Mouse (Mus musculus) heart, adult 2 months (tissue): ENCODE results near the gene Vti1a. TPM values are rescaled to one million over a fixed set of nuclear protein-coding genes. Genes with fewer than 3 reads are reported as not detected.
A peak's percentile ranks its signal among the peaks of the same experiment; 100 is the strongest.

ENCODE experiments used
- DNase-seq, 2 experiments: peaks; one replicate each; pipeline ENCODE4 v3.0.0; 2021
- H3K27ac ChIP-seq: fragments of 200-600 bp; 2 replicates; pipeline ENCODE4 v1.8.1; 2022
- H3K27me3 ChIP-seq: fragments of 200-500 bp; 2 replicates; pipeline ENCODE4 v1.6.1; 2012; ENCODE audit warnings: mild to moderate bottlenecking, low read length, inconsistent platforms, mixed read lengths; ENCODE audit not compliant: control insufficient read depth, insufficient read depth
- H3K36me3 ChIP-seq: fragments of 200-500 bp; 2 replicates; pipeline ENCODE4 v1.6.1; 2012; ENCODE audit warnings: low read length, inconsistent platforms; ENCODE audit not compliant: control insufficient read depth, insufficient read depth
- H3K4me1 ChIP-seq: fragments of 200-500 bp; 2 replicates; pipeline ENCODE4 v1.6.1; 2011; ENCODE audit warnings: low read length; ENCODE audit not compliant: control insufficient read depth, insufficient read depth
- H3K4me3 ChIP-seq: fragments of 200-600 bp; 2 replicates; pipeline ENCODE4 v1.8.1; 2022
- H3K79me2 ChIP-seq: fragments of 200-500 bp; replicated peaks from 2 replicates; pipeline ENCODE4 v1.6.1; 2012; ENCODE audit warnings: mild to moderate bottlenecking, inconsistent platforms, low read length, moderate library complexity, mixed read lengths; ENCODE audit not compliant: control insufficient read depth, insufficient read depth
- H3K9ac ChIP-seq: fragments of 200-500 bp; 2 replicates; pipeline ENCODE4 v1.6.1; 2012; ENCODE audit warnings: low read depth, mild to moderate bottlenecking, control low read depth, inconsistent platforms, low read length, mixed read lengths
- CTCF ChIP-seq: fragments of 200-600 bp; IDR thresholded peaks from 2 replicates; pipeline ENCODE4 v1.8.1; 2022; ENCODE audit warnings: antibody characterized with exemption, mild to moderate bottlenecking, moderate library complexity
- EP300 ChIP-seq: fragments of 200-500 bp; IDR thresholded peaks from 2 replicates; pipeline ENCODE4 v1.6.1; 2011; ENCODE audit warnings: low read depth, low read length, control low read depth; ENCODE audit not compliant: insufficient read depth
- POLR2A ChIP-seq: fragments of 200-500 bp; IDR thresholded peaks from 2 replicates; pipeline ENCODE4 v1.6.1; 2011; ENCODE audit warnings: mild to moderate bottlenecking, low read depth, low read length, control low read depth; ENCODE audit not compliant: insufficient read depth
- WGBS: fragments of 180-500 bp; shearing (Covaris S2); methylation state at CpG from one replicate; pipeline ENCODE4 v1.1.7; 2018; 5-methylcytosine and 5-hydroxymethylcytosine counted together
- intact Hi-C: fragments of 180-260 bp; cut with DNase I; formaldehyde crosslinking; loops from one replicate; pipeline ENCODE4 v1.15.1; 2025
- polyA plus RNA-seq: library from polyadenylated mRNA; depleted of rRNA; stranded (reverse); fragments of >200 nt; gene quantifications from 2 replicates; pipeline ENCODE4 v1.2.3, GENCODE M21; 2012
- total RNA-seq, 2 experiments: library from RNA; stranded (reverse); gene quantifications; 2 replicates each; pipeline ENCODE4 v1.2.3; 2021

The Vti1a gene
- total and polyA plus RNA-seq, 3 experiments = 6.2 to 16.3 (median 15.6) TPM

DNA sequence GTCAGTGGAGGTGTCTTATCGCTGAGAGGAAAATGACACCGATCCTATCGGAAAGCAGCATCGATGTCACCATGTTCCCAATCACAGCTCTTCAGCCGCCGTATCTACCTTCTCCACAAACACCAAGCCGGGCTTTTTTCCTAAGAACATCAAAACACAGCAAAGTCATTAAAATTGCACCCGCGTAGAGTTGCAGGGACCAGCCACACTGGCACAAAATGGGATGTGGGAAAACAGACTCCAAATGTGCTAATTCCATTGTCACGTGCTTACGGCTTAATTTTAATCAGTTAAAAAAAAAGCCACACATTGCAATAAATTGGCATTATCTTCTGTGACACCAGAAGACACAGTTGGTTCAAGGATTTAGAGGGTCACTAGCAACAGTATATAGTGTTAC lies 95.3 kb downstream of the Vti1a start:
- WGBS = 95% methylated on average over 11 of the region's 11 CpGs
- Histone ChIP-seq H3K4me3 (no peak overlapping the region), H3K9ac (no peak overlapping the region), H3K27me3 (no peaks in the 10 kb centered on the region), H3K27ac (no peak overlapping the region), H3K4me1 (no peaks in the 10 kb centered on the region), H3K79me2 (no peaks in the 10 kb centered on the region), H3K36me3 (no peaks in the 10 kb centered on the region)
- intact Hi-C loops = loop anchor here (2.0 to 10.0 kb wide), 2 partner anchors 79 to 493 kb away; no protein-coding TSS in a partner anchor
- TF ChIP-seq EP300 (no peak), CTCF (no peak), POLR2A (no peak)
- DNase-seq = no peak

DNA sequence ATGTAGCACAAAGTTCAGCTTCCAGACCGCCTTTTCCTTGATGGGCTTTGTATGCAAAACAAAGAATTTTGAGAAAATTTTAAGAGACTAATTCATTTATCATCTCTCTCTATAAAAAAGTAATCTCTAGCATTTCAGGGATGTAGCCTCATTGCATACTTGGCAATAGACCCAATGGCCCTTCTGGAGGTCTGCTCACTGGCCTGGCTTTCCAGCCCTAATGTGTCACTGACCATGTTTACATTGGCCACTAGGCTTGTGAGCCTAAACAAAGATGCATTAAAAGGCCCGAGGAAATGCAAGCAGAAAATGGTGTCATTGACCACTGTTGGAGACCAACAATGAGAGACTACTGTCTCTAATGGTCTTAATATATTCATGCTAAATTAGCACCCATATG lies 95.8 kb downstream of the Vti1a start:
- Histone ChIP-seq H3K27ac (no peak overlapping the region), H3K79me2 (no peaks in the 10 kb centered on the region), H3K9ac (no peak overlapping the region), H3K4me1 (no peaks in the 10 kb centered on the region), H3K36me3 (no peaks in the 10 kb centered on the region), H3K27me3 (no peaks in the 10 kb centered on the region), H3K4me3 (no peak overlapping the region)
- WGBS = 60% methylated on average over 2 of the region's 2 CpGs
- intact Hi-C loops = loop anchor here (2.0 to 10.0 kb wide), 2 partner anchors 79 to 493 kb away; no protein-coding TSS in a partner anchor
- DNase-seq = no peak
- TF ChIP-seq EP300 (no peak), POLR2A (no peak), CTCF (no peak)

DNA sequence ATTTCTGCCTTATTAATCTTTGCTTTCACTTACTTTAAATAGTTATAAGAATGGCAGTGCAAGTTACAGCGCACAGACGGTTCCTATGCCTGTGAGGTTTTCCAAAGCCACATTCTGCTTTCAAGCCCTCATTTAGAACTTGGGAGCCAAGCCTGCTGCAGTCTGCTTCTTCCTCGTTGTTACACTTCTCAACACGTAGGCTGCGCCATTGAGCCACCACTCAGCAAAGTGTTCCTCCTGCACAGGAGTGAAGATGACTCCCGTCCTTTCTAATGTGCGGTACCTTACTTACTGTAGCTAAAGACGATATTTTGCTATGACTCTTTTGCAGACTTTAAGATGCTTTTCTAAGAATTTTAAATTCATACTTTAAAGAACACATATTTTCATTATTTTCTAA lies 98.0 kb downstream of the Vti1a start:
- intact Hi-C loops = loop anchor here (2.0 to 10.0 kb wide), 2 partner anchors 491 to 721 kb away; no protein-coding TSS in a partner anchor
- H3K4me1 ChIP-seq = no peaks in the 10 kb centered on the region
- H3K4me3 ChIP-seq = no peak overlapping the region
- DNase-seq = peak; percentile 28 to 38
- no peak overlapping the region for H3K9ac ChIP-seq
- no peaks in the 10 kb centered on the region for H3K36me3 ChIP-seq
- H3K79me2 ChIP-seq = no peaks in the 10 kb centered on the region
- H3K27ac ChIP-seq = no peak overlapping the region
- WGBS = 44% methylated on average over 8 of the region's 8 CpGs
- TF ChIP-seq POLR2A (no peak), EP300 (0 out of 2 replicates have a peak, but pooled peaks have one; percentile 38), CTCF (peak; percentile 79)
- H3K27me3 ChIP-seq = no peaks in the 10 kb centered on the region

DNA sequence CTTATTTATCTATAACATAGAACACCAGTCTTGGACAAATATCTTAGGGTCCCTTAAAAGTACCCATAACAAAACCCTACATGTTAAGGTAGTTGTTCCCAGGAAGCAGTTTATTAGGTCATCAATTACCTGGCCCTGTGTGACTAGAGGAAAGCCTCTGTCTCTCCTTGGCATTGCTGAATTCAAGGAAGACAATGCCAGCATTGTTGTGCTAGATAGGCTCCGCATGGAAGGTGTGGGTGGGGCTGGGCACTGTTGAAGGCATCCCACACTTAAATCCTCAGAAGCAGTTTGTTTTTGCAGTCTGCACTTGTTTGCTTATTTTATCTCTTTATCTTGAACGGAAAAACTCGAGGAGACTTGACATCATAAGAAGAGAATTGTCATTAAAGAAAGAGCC lies 102.7 kb downstream of the Vti1a start:
- no peak for TF ChIP-seq POLR2A
- WGBS = 45% methylated on average over 3 of the region's 3 CpGs
- Histone ChIP-seq H3K4me1 (no peaks in the 10 kb centered on the region), H3K27me3 (no peaks in the 10 kb centered on the region), H3K27ac (no peak overlapping the region), H3K79me2 (no peaks in the 10 kb centered on the region), H3K9ac (no peak overlapping the region), H3K4me3 (no peak overlapping the region), H3K36me3 (no peaks in the 10 kb centered on the region)
- DNase-seq = no peak
- intact Hi-C loops = loop anchor here (10.0 kb wide), 1 partner anchor 486 kb away; no protein-coding TSS in a partner anchor

DNA sequence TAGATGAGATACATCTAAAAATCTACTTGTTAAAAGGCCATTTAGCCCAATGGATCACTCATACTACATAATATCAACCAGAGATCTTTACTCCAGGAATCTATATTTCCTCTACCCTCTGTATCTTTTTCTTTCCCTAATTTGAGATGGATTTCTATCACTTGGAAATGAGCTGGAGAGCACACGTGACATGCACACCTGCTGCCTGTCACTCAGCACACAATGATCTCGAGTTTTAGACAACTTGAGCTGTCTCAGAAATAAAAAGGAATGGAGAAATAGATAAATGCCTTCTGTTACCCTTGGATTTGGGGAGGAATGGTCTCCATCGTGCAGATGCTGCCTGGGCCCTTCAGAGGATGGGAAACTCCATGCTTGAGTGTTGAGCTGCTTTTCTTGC lies 103.9 kb downstream of the Vti1a start:
- H3K27me3 ChIP-seq = no peaks in the 10 kb centered on the region
- no peaks in the 10 kb centered on the region for H3K36me3 ChIP-seq
- no peak for TF ChIP-seq EP300
- TF ChIP-seq CTCF = no peak
- no peak for TF ChIP-seq POLR2A
- H3K79me2 ChIP-seq = no peaks in the 10 kb centered on the region
- DNase-seq = no peak
- WGBS = 83% methylated on average over 3 of the region's 3 CpGs
- intact Hi-C loops = loop anchor here (10.0 kb wide), 1 partner anchor 485 kb away; no protein-coding TSS in a partner anchor
- no peak overlapping the region for H3K9ac ChIP-seq
- no peak overlapping the region for H3K27ac ChIP-seq
- H3K4me1 ChIP-seq = no peaks in the 10 kb centered on the region
- no peak overlapping the region for H3K4me3 ChIP-seq

DNA sequence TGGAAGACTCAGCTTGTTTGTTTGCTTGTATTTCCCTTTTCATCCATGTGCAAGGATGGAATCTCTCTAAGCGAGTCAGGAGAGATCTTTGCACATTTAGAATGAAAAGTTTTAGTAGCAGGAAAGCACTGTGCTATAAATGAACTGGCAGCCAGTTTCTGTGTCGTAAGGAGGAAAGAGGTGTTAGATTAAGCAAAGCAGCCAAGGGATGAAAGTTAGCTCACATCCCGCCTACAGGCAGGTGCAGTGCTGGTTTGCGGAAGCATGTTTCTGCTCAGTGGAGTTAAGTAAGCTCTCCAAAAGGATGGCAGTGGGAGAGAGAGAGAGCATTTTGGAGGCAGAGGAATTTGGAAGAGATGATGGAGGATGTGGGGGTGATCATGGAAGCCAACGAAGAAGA lies 105.7 kb downstream of the Vti1a start:
- intact Hi-C loops = no loop called here

More for the DNA sequence above, 105.7 kb downstream of the Vti1a start:
- no peak for DNase-seq
- Histone ChIP-seq H3K4me1 (no peaks in the 10 kb centered on the region), H3K27me3 (no peaks in the 10 kb centered on the region), H3K9ac (no peak overlapping the region), H3K27ac (no peak overlapping the region), H3K36me3 (no peaks in the 10 kb centered on the region), H3K4me3 (no peak overlapping the region), H3K79me2 (no peaks in the 10 kb centered on the region)
- TF ChIP-seq CTCF (no peak), POLR2A (no peak), EP300 (no peak)
- WGBS = 82% methylated on average over 5 of the region's 5 CpGs
